Mouse (Mus musculus): ENCODE data around the gene Olfr761.
"Not testable (repeated sequence)": the region's sequence is repeated elsewhere in the genome, so short reads cannot be mapped to it uniquely, and the experiment has no call there.

Olfr761 gene

DNA sequence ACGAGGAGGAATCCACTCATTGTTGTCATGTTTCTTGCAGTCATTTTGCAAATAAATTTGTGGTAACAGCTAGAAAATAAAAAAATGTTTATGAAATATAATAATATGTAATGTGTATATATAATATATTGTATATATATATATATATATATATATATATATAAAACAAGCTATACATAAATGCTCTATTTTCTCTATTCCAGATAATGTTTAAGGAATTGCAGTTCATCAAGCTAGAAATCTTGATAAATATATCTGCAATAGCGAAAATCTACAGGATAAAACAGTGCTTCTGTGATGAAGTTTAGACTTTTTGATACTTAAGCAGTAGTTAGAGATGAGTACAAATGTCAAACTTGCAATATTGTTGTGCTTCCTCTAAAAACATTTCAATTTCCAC lies at the start of gene Olfr761:
Gene Olfr761, minus strand, starts transcription at position 101 of the 400 bp plus-strand sequence.
- DNase-seq = no peak

DNA sequence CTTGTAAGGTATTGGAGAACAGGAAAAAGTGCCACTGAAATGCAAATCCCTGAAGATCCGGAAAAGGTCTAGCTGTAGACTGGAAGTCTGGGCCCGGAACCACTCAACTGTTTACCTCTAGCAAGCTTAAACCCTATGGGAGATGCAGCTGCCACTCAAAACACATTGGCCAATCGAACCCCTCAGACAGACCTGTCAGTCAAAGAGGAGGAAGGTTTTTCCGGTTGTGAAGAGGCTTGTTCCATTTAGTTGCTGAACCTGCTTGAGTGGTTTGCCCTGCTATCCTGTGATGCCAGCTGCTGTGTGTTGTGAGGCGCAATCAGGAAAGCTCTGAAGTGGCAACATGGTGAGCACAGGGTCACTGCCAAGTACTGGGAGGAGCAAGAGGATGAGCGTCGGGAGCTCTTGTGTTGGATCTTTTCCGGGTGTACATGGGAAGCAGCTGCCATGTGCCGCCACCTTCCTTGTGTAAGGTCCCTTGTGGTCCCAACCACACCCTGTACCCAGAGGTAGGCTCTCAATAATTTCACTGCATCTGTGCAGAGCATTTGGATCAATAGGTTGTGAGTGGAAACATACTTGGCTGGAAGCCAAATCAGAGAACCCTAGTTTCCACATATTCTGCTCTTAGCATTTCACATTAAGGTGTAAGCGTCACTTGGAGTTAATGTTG lies 42.9 kb upstream of the Olfr761 start:
- DNase-seq = no peak

DNA sequence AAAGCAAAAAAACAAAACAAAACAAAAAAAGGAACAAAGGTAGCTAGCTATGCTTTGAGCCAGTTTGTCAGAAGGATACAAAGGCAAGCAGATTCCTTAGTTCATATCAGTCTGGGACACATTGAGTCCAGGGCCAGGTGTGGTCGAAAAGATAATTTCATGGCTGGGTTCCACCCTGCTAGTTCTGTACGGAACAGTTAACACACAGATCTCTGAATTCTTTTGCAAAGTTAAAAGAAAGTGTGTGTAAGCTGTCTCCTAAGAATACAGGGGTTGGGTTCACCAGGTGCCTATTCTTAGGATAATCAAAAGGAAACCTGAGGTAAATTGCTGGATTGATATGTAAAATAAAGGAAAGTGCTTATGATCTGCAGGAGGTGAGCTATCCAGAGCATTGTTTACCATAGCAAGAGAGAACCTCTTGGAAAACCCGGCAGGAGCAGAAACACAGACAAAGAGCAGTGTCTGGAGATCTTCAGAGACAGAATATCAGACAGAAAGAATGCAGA lies 37.6 kb upstream of the Olfr761 start:
- DNase-seq = no peak

DNA sequence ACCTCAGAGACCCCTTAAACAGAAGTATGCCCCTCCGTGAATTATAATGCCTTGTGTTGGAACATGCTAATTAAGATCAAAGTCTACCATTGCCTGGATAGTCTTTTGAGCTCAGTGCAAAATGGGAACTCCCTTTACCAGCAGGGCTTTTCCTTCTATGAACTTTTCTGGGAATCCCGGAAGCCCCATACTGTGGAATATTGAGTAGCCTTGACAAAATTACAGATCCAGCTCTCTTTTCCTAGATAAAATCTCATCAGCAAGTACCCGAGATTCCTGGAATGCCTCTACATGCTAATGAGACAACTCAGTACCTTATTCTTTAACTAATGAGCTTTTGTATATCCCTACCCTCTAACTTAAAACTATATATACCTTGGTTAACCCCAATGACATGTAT lies 20.7 kb upstream of the Olfr761 start:
- DNase-seq = no peak

DNA sequence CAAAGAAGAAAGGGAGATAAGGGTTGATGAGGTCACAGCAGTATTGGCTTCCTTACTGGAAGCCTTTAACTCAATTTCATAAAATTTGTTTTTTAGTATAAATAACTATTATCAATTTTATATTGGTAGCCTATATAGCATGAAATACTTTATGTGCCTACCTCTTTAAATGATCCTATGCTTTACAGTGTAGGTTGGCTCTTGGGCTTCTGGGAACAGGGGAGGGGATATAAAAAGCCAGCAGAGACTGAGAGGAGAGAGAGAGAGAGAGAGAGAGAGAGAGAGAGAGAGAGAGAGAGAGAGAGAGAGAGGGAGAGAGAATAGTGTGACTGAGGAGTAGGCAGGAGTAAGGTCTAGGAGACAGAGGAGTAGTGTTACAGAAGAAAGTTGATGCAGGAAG lies 32.6 kb downstream of the Olfr761 start, which contains the start of gene Olfr128:
Gene Olfr128, plus strand, starts transcription at position 301 of the 400 bp plus-strand sequence.
- no peak for DNase-seq

DNA sequence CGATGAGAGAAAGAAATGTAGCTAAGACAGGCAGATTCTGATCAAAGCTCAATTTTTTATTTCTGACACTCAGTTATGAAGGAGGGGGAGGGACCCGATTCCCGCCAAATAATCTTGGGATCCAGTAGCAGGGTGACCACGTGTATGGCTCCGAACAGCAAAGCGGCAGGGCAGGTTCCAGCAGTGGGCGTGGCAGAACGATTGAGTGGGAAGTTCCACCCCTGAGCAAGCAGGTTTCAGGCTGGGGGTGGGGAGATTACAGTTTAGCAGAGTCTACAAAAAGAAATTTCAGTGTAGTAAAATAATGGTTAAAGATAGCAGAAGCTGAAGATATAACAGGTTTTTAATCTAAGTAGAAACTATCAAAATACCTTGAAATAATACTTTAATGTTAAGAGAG lies 46.1 kb downstream of the Olfr761 start:
- DNase-seq = not testable (repeated sequence)

Data from right cerebral cortex, postnatal 25 days (tissue).